Mouse (Mus musculus) heart, adult 9 months (tissue): ENCODE data around the gene Tmx4.

ENCODE experiments used
- DNase-seq, 2 experiments: peaks; one replicate each; pipeline ENCODE4 v3.0.0; 2022; ENCODE audit warnings: low spot score in 2 of 2

The Tmx4 gene

GRCm38 (mm10) chr2:134554221-134554727, 89.7 kb downstream of the Tmx4 start, which contains the start of gene Hao1:
Gene Hao1, minus strand, starts transcription at chr2:134554368.
- DNase-seq: no peak

GRCm38 (mm10) chr2:134552358-134552757, 91.6 kb downstream of the Tmx4 start:
- no peak for DNase-seq

DNA sequence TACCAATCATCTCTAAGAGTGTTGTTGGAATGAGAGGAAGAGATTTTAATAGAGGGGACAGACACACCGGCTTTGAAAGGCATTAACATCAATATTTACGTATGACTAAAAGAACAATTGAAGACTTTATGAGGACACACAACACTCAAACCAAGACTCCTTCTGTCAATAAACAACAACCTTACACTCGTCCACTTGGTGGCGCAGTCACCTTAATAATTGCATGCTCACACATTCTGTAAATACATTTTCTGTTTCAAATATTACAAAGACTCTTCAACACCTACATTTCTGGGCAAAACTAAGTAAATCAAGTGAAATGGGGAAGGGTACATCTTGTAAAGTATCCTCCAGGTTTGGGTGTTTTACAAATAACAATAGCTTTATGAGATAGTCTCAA, 94.2 kb downstream of the Tmx4 start:
- peak in 1 of 2 experiments; percentile 12 for DNase-seq

DNA sequence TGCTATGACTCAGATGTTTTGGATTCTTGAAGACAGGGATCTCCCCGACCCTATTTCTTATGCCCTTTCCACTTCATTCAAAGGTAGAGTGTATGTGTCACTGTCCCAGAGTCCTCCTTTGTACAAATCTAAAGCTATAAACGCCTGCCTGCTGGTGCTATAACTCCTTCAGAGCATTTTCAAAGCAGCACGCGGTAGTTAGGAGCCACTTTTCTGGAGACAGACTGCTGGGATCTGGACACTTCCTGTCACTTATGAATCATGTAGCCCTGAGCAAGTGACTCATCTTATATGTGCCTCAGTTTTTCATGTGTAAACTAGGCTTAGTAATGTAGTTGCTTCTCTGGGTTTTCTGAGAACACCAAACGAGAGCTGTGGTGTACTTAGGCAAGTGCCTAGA, 98.8 kb downstream of the Tmx4 start:
- no peak for DNase-seq

DNA sequence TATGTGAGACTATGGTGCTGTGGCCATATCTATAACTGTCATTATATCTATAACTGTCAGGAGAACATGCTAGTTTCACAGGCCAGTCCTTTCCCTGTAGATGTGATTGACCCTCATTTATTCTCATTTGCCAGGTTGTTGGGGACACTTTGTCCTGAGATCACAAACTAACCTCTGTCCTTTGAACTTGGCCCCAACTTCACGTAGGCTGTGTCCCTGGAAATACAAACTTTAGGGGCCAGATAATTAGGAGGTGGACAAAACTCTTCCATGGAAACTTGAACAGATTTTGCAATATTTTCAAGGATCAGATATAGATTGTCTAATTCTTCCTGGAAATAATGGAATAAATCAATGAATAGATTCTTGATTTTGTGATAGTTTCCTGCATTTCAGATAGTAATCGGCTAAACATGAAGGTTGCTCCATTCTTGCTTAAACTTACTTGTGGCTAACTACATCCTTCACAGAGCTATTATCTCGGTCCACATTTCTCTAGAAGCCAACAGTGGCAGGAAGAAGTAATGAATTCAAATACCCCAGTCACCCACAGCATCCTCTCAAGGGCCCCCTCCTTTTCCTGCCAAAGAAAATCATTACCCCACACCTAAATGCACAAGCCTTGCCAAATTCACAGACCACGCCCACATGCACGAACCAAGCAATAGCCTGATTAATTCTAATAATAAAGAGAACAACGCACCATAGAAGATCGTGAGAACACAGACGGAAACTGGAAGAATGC, 99.5 kb downstream of the Tmx4 start:
- DNase-seq: no peak
